Mouse (Mus musculus) telencephalon, adult 2 months (tissue): ENCODE measurements around the gene Itpr3.

Source experiments
- DNase-seq: peaks from one replicate; pipeline ENCODE4 v3.0.0-alpha.2; 2011; ENCODE audit warnings: low read depth, low spot score

Itpr3 gene

DNA sequence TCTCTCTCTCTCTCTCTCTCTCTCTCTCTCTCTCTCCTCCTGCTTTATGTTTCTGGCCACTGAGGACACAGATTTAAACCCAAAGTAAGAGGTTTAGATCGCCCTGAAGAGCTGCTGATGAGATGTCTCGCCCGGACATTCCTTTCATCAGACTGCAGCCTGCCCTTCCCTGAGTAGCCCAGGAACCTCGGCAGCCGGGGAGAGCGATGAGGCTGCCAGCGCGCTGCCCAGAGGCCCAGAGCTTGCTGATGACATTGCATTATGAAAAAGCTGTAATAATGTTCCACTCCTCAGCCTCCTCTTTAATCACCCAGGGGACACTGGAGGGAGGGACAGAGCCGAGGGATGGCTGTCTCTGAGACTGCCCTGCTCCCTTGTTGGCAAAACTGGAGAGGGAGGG is 83.2 kb downstream of the Itpr3 start:
- no peak for DNase-seq

DNA sequence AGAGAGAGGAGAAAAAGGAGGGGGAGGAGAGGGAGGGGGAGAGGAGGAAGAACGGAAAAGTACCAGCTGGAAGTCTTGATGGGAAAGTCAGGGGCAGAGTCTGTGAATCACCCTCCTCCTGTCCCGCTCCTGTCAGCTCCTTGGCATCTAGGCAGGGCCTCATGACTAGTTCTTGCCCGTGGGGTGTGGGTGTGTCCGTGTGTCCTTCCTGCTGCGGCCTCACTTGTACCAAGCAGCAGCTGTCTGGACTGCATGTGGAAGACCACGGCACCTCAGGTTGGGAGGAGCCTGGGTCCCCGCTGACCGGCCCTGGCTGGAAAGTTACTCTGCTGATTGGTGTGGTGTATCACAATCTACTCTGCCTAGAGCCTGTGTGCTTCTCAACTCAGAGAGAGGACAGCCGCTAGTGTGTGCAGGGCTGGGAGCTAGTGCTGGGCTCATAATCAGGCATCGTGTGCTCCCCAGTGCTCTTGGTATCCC is 84.9 kb downstream of the Itpr3 start:
- no peak for DNase-seq

DNA sequence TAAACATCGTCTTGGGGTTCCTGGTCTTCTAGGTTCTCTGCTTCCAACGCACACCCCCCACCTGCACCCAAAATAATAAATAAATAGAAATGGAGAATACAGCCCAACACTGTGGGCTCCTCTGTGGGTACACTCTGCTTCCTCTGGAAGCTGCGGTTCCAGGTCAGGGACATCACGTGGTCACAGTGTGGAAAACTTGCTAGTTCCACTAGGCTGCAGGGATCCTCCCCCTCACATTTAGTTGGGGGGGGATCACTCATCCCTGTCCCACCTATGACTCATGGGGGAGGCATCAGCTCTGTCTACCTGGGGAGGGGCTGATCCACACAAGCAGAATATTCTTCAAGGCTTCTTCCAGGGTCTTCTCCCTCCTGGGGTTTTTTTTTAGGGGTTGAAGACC is 87.0 kb downstream of the Itpr3 start:
- no peak for DNase-seq

DNA sequence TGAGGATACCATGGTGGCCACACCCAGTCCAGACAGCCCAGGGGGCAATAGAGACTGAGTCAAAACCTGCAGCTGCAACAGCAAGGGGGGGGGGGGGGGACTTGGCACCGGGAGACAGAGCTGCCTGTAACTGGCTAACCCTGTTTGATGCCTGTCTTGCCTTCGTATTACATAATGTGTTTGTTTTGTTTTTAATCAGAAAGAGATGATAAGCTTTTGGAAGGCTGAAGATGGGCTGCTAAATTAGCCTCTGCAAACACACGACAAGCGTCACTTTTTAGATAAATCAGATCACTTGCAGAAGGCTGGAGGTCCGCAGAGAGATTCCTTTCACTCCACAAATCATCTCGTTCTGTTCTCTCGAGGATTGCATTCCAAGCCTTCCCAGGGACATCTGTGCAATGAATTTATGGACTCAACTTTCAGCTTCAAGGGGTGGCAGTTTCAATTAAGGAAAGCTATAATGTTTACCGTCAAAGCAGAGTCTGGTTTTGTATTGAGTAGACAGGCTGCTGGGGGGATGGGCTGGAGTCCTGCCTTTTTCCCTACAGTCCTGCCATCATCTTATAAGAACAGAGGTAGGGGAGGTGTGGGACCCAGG is 89.3 kb downstream of the Itpr3 start:
- DNase-seq = no peak

DNA sequence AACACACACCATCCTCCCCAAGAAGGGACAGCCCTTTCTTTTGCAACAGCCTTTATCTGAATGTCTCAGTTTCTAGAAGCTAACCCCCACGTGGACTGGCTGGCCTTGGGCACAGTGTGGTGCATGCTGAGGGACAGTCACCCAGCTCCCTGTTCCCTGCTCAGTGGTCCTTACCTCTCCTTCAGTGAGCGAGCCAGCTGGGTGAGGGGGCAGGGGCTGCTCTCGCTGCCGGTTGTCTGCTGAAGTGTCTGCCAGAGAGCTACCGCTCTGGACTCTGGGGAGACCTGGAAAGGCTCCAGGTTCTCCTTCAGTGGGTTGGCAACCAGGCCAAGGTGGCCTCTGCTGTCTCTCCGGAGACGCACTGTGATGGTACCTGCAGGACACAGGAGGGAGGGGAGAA is 93.8 kb downstream of the Itpr3 start:
- no peak for DNase-seq

DNA sequence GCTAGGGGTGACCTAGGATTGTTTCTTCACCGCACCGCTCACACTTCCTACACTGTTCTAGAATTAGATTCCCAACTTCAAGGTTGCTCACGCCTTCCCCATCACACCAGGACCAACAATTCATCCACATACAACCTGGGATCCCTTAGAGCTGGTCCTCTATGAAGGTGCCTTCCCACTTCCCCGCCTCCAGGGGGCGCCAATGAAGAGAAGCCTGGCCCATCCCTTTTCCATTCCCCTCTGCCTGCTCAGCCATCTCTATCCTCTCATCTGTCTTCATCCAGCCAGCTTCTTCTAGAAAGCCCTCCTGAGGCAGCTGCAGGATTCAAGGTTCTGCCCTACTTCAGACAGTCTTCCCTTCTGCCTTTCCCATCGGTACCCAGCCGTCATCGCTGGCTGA is 94.3 kb downstream of the Itpr3 start:
- DNase-seq = no peak

DNA sequence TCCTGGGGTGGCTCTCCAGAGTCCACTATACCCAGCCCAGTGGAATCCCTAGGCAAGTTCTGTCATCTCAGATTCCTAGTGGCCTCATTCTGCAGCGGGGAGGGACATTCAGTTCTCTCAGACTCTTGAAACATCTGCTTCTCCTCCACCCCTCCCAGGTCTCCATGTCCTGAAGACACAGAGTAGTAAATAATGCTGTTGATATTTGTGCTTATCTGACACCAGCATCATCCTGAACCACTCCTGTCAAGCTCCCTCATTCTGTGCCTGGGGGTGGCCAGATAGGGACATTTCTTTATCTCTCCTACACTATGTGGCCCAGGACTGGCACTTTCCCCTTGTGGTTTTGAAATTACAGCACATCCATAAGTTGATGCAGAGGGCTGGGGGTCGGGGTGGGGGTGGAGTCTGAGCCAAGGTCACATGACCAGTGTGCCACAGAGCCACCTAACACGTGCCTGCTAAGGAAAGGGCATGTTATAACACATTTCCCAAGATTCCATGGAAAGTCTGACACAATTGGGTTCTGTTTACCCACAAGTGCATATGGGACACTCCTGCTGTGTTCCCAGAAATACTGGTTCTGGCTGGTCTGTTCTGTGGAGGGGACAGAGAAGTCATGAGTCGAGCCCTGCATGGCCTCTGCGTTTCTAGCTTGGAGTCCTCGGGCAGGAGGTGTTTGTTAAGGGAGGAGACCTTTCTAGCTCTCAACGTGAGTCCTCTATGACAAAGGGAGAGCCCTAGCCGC is 96.0 kb downstream of the Itpr3 start:
- DNase-seq = no peak

DNA sequence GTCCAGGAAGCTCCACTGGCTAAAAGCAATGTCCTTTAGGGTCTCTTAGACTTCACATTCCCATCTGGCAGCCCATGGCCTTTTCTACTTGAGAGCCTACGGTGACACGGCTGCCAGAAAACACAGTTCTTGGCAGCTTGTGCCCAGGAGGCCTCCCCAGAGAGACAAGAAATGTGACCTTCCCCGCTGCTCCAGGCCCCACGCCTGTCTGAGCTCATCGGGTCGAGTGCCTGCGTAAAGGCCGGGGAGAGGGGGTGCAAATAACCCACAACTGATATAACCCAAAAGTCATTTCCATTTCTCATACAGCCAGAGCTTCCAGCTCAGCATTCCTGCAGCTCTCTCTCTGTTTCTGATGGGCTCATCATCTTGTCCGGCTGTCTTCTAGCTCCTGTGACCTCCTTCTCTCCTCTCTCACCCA is 96.7 kb downstream of the Itpr3 start:
- DNase-seq = no peak

DNA sequence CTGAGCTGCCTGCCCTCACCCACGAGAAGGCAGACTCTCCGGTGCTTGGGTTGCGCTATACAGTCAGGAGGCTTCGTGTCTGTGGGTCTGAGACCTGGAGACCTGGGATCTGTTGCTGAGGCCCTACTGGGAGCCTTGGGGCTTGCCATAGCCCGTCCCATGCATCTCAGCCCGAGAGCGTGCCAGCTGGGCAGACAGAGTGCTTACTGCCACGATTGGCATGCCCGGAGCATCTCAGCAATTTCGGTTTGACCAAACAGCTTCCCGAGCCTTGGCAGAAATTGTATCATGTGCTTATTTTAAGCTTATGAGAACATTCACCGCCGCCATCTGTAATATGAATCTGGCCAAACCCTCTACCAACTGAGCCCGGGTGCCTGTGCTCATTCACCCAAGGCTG is 97.2 kb downstream of the Itpr3 start:
- no peak for DNase-seq

DNA sequence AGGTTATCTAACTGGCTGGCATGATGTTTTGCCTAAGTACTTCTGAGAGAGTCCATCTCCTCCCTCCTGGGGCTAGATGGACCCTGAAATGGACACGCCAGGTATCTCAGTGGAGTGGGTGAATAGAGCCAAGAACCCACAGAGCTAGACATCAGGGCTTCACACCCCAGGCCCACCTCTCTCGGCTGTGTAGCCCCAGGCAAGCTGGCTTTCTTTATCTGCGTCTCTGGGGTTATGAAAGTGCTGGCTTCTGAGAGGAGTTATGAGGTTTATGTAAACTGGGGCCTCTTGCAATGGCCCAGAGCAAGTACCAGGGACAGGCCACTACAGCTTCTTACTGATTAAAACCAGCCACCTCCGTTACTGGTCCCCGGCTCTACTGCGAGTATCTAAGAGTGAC is 97.8 kb downstream of the Itpr3 start:
- DNase-seq = no peak

DNA sequence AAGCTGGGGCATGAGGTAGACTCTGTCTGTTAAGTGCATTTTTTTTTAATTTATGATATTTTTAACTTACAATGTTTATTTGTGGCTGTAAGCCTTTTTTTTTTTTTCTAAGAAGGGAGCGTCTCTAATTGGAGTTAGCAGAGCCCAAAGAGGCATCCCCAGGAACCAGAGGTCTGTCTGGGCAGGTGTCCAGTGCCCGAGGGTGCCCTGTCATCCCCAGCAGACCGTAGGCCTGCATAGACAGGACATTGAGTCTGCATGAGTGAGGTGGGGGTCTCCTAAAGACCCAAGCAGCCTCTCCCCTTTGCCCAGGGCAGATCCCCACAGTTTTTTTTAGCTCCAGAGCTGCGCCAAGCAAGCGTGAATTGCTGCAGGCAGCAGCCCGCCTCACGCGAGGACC is 98.6 kb downstream of the Itpr3 start:
- no peak for DNase-seq

DNA sequence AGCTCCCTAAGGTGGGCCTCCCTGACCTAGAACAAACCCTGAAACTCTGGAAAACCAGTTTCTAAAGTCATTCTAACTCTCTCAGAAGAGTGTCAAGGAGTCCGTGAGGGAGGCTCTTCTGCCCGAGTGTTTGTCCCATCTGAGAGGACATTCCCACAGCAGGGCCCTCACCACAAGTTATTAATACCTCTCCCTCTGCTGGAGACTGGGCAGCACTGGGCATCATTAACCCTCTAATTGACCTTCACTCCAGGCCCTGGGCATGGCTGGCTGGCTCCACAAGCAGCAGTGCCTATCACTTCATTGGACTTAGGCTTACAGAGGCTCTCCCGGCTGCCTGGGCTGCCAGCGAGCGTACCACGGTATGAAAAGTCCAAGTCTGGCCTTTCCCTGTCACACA is 101.3 kb downstream of the Itpr3 start:
- DNase-seq = no peak

DNA sequence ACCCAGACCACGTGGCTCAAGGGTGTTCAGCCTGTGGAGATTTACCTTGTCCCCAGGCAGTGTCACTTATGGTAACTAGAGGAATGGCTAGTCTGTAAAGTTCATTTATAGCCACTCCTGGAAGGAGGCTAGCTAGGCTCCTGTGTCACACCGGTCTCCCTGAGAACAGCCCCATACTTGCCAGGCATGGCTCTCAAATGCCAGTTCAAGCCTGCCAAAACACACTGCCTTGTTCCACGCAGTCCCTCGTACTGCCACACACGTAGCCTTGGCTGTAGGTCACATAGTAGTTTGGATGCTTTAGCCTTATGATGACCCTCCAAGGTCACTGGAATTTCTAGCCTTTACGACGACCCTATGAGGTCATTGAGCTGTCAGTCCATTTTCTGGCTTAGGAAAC is 102.1 kb downstream of the Itpr3 start:
- DNase-seq = no peak

DNA sequence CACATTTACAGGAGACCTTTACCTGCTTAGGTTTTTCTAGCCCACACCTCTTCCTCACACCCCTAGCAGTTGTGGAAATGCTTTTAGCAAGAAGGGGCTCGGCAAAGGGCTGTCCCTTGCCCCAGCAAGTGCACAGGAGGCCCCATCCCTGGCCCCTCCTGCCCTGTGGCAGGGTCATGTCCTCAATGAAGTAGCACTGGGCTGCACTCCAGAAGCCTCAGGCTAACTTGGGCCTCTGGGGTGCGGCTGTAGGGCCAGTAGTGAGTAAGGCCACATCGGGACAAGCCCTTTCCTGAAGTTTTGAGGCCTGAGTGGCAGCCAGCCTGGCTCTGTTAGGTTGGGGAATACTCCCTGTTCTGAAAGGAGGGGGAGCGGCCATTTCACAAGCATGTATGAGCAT is 103.8 kb downstream of the Itpr3 start:
- DNase-seq = no peak

DNA sequence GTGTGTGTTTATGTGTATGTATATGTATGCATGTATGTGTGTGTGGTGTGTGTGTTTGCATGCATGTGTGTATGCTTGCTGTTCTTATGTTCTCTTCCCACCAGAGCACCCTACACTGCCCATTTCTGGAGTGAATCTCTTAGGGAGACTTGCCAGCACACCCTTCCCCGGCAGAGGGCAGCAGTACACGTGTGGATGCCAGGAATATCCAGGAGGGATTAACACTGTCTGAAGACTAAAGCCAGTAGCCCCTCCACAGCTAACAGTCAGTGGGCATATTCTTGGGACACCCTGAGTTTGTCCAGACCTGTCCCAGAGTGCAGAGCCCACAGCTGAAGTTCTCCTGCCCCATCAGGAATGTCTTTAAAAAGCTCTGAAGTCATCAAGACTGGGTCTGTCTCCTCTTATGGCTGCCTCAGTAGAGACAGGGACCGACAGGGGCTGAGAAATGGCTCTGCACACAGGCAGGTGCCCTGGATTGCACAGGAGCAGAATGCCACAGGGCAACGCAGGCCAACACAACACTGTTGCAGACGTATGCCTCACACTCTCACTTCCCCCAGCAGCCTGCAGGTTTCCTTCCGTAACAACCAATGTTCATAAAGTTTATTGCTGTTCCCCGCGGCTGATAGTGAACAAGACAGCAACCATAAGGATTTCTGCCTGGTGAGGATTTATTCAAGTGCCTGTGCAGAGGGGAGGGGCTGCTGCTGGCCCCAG is 108.1 kb downstream of the Itpr3 start:
- DNase-seq = no peak

DNA sequence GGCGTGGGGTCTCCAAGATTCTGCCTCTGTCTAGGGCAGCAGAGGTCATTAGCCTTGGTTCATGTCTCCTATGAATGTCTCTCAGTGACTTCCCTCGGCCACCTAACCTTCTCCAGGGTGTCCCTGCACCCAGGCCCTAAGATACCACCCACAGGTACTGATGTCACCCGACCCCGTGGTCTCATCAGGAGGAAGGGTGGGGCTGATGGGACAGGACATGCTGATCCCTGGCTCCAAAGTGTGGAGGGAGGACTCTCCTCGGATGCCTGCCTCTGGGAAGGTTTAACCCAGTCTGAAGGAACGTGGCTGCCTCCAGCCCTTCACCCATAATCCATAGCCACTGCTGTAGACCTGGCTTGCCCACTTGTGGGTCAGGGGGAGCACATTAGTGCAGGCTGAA is 109.8 kb downstream of the Itpr3 start:
- no peak for DNase-seq

DNA sequence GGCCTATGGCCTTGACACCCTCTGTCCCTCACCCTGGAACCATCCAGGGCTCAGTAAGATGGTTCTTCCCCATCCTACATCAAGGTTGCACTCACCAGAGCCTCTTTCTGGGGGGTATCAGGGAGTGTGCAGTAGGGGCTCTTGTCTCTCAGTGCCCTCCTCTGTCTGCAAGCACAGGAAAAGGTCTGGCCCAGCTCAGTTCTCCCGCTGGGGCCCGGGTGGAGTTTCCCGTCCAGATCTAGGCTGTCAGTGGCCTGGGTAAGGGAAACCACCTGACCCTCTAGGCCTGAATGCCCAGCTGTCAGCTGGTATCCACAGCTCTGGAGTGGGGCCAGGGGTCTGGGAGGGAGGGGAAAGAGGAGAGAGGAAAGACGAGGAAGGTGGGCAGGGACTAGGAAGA is 110.4 kb downstream of the Itpr3 start, which contains the start of gene Ip6k3:
TSS of gene Ip6k3 (minus strand) at position 251 of the 400 bp plus-strand sequence.
- no peak for DNase-seq

DNA sequence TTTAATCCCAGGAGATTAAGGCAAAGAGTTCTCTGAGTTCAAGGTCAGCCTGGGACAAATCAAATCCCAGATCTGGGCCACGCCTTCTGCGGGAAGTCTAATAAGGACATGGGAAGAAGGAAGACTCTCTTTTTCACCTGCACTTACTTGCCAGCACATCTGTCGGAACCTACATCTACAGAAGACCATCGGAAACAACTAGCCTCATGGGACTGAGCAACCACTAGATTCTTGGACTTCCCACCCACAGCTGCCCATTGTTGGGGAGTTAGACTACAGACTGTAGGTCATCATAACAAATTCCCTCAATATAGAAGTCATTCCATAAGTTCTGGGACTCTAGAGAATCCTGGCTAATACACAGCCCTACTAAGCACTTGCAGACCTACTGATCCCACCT is 111.5 kb downstream of the Itpr3 start:
- no peak for DNase-seq

DNA sequence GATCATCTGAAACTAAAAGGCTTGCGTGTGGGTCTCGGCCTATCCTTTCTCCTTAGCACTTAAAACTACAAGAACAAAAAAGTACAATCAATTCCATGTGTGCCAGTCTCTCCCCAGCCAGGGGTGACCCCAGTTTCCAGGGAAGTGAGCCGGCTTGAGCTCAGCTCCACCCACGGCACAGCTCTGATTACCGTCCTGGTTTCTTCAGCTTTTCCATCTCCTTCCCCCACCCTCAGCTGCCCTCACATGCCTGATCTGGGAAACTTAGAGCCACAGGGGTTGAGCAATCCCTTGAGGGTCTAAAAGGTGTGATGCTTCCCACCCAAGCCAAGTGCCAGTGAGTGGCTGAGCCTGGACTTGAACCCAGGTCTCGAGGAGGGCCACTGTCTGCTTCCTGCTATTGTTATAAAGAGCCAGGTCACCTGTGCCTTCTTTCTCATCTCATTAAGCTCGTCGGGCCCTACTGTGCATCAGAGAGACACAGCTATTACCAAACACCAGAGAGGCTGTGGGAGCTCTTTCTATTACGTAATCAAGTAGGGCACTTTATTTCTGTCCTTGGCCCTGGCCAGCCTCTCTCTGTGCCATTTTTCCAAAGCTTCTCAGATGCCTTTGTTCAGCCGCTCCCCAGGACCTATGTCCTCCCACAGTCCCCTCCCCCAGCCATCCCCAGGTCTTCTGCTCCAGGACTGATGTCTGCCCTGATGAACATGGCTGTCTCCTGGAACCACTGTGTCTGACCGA is 113.0 kb downstream of the Itpr3 start:
- no peak for DNase-seq

DNA sequence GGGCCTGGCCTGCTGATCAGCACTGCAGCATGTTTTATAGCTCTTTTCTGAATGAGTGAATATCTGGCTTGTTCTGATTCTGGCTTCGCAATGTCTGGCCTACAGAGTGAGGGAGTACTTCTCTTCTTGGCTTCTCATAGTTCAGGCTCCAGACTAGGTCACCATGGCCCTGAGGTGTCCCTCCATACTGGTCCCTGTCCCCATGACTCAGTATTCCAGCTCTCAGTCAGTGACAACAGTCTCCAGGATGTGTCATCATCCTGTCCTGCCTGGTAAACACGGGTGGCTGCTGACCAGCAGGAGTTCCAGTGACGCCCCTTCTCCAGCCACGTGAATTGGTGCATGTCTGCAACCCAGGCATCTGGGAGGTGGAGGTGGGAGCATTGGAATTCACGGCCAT is 114.0 kb downstream of the Itpr3 start:
- no peak for DNase-seq
